Mouse (Mus musculus) cerebellum, postnatal 36 days (tissue): ENCODE data around the gene Yaf2.

Experiments
- DNase-seq, 2 experiments: peaks; one replicate each; pipeline ENCODE4 v3.0.0; 2021 to 2022; ENCODE audit warnings: mixed read lengths in 2 of 2

The Yaf2 gene

GRCm38 (mm10) chr15:93285244-93285643, 51.5 kb downstream of the Yaf2 start:
- no peak for DNase-seq

- no peak for DNase-seq
Observed at GRCm38 (mm10) chr15:93284326-93284725, 52.4 kb downstream of the Yaf2 start.

- no peak for DNase-seq
Observed at GRCm38 (mm10) chr15:93283349-93283748, 53.4 kb downstream of the Yaf2 start.

- DNase-seq, result no peak
Observed at GRCm38 (mm10) chr15:93276276-93276675, 60.5 kb downstream of the Yaf2 start.

GRCm38 (mm10) chr15:93275623-93276022, 61.1 kb downstream of the Yaf2 start:
- DNase-seq, result no peak

- DNase-seq, result peak; percentile 99 to 100
Observed at GRCm38 (mm10) chr15:93274679-93275583, 61.8 kb downstream of the Yaf2 start, which contains the start of gene Gxylt1. TSS of gene Gxylt1 (minus strand) at chr15:93275179.

GRCm38 (mm10) chr15:93273788-93274678, 62.7 kb downstream of the Yaf2 start:
- DNase-seq, result no peak

- DNase-seq, result no peak
Observed at GRCm38 (mm10) chr15:93272948-93273347, 63.8 kb downstream of the Yaf2 start.

GRCm38 (mm10) chr15:93270289-93270855, 66.4 kb downstream of the Yaf2 start:
- no peak for DNase-seq

- no peak for DNase-seq
Observed at GRCm38 (mm10) chr15:93269572-93269971, 67.2 kb downstream of the Yaf2 start.

GRCm38 (mm10) chr15:93268001-93268400, 68.7 kb downstream of the Yaf2 start:
- no peak for DNase-seq

- no peak for DNase-seq
Observed at GRCm38 (mm10) chr15:93267479-93267878, 69.3 kb downstream of the Yaf2 start.

- DNase-seq, result peak; percentile 22 to 24
Observed at GRCm38 (mm10) chr15:93266361-93266760, 70.4 kb downstream of the Yaf2 start.

GRCm38 (mm10) chr15:93265728-93266127, 71.0 kb downstream of the Yaf2 start:
- peak; percentile 70 to 85 for DNase-seq

GRCm38 (mm10) chr15:93265231-93265630, 71.5 kb downstream of the Yaf2 start:
- no peak for DNase-seq

GRCm38 (mm10) chr15:93264221-93264620, 72.5 kb downstream of the Yaf2 start:
- no peak for DNase-seq

GRCm38 (mm10) chr15:93263566-93263965, 73.2 kb downstream of the Yaf2 start:
- DNase-seq, result no peak

- DNase-seq, result no peak
Observed at GRCm38 (mm10) chr15:93262818-93263217, 73.9 kb downstream of the Yaf2 start.

- DNase-seq, result no peak
Observed at GRCm38 (mm10) chr15:93262274-93262673, 74.5 kb downstream of the Yaf2 start.

GRCm38 (mm10) chr15:93259933-93260332, 76.8 kb downstream of the Yaf2 start:
- no peak for DNase-seq

GRCm38 (mm10) chr15:93255295-93255694, 81.4 kb downstream of the Yaf2 start:
- DNase-seq, result no peak

- DNase-seq, result no peak
Observed at GRCm38 (mm10) chr15:93253172-93253571, 83.6 kb downstream of the Yaf2 start.

- DNase-seq, result no peak
Observed at GRCm38 (mm10) chr15:93252396-93252795, 84.3 kb downstream of the Yaf2 start.
